Mouse (Mus musculus): Measurements from ENCODE around the gene Aox4.

Aox4 gene

DNA sequence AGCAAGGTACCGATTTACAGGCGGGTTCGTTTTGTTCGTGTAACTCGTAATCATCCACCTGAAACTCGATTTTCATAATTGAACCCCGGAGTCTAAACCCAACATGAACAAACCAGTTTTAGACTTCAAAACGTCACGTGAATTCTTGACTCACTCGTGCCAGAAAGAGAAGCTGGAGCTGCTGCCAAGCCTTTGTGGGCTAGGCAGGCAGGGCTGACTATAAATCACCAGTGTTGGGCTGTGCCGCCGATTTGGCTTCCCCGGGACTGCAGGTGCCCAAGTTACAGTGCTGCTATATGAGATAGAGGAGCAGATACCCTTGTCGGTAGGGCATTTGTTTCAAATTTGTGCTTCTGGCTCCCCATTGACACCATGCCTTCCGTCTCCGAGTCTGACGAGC is at the start of gene Aox4:
TSS of gene Aox4 (plus strand) at position 195 of the 400 bp plus-strand sequence.
- no peak for DNase-seq (ENCODE audit: extremely low spot score)

- DNase-seq (ENCODE audit: extremely low spot score): no peak
Measured at GRCm38 (mm10) chr1:58169893-58170292, 40.3 kb upstream of the Aox4 start.

GRCm38 (mm10) chr1:58188514-58189175 is 21.6 kb upstream of the Aox4 start:
- DNase-seq (ENCODE audit: extremely low spot score): no peak

- no peak for DNase-seq (ENCODE audit: extremely low spot score)
Measured at GRCm38 (mm10) chr1:58194317-58194716, 15.9 kb upstream of the Aox4 start.

DNA sequence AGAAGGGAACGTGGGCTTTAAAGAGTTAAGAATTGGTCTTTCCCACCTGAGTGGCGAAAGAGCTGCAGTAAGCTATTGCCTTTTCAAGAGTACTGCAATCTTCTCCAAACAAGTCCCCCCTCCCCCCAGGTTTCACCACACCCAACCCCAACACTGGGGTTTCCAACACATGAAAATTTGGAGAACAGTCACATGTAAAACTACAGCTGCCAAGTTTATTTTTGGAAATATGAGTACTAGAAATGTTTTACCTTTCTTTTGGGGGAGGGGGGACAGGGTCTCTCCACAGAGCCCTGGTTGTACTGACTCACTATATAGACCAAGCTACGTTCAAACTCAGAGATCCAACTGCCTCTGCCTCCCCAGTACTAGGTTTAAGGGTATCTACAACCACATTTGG is 15.2 kb upstream of the Aox4 start:
- DNase-seq (ENCODE audit: extremely low spot score): no peak

GRCm38 (mm10) chr1:58195541-58195940 is 14.7 kb upstream of the Aox4 start:
- no peak for DNase-seq (ENCODE audit: extremely low spot score)

DNA sequence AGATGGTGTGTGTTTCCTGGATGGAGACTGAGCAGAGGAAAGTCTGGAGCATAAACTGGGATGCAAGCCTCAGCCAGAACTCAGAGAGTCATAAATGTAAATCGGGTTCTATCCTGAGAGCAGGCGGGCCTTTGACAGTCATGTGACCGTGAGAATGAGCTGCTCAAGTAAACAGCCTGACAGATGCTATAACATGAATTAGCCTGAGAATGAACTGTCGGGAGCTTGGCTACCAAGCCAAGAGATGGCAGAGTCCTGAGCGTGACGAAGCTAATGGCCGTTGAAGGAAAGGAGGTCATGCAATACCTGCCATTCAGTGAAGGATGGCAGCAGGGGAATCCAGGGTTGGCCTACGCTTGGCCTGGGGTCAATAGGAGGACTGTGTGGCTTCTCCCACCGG is 13.2 kb upstream of the Aox4 start:
- DNase-seq (ENCODE audit: extremely low spot score): no peak

- DNase-seq (ENCODE audit: extremely low spot score): no peak
Measured at GRCm38 (mm10) chr1:58198386-58198785, 11.8 kb upstream of the Aox4 start.

GRCm38 (mm10) chr1:58212805-58213204 is 2.6 kb downstream of the Aox4 start:
- no peak for DNase-seq (ENCODE audit: extremely low spot score)

GRCm38 (mm10) chr1:58213838-58214237 is 3.6 kb downstream of the Aox4 start:
- DNase-seq (ENCODE audit: extremely low spot score): no peak

GRCm38 (mm10) chr1:58215353-58215752 is 5.2 kb downstream of the Aox4 start:
- no peak for DNase-seq (ENCODE audit: extremely low spot score)

DNA sequence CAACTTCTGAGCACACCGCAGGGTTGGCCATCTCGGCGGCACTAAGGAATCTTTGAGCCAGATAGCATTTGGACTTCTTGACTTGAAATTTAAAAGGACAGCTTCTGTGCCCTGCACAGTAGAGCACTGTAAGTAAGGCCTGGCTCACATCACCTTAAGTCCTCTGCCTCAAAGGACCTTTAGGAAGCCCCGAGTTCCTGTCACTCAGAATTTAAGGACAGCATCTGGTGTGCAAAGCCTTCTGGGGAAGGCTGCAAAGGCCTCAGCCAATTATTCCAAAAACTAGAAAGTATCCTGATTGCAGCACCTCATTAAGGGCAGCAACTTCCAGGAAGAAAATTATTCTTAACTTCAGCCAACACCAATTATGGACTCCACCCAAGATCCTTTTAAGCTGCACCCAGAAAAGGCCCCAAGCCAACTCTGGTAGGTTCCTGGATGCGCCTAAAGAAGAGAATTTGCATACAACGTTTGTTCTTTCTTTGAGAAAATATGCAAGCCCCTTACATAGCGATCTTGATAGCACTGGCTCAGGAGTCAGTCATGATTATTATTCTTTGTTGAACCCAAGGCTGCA is 5.8 kb downstream of the Aox4 start:
- DNase-seq (ENCODE audit: extremely low spot score): no peak

DNA sequence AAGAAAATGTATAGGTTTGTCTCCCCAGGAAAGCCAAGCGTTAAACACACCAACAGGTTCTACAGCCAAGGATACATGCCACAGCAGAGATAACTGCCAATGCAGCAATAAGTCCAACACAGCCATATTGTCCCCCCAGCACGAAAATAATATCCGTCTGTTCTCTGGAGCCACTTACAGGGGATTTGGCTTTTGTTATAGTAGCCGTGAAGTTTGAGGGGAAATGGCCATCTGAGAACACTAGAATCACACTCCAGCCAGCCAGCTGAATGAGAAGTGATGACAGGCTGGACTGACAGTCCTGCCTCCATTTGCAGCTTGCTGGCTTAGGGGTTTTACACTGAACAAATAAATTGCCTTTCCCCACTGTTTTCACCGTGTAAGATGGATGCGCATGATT is 10.9 kb downstream of the Aox4 start:
- no peak for DNase-seq (ENCODE audit: extremely low spot score)

- no peak for DNase-seq (ENCODE audit: extremely low spot score)
Measured at GRCm38 (mm10) chr1:58221879-58222278, 11.7 kb downstream of the Aox4 start.

DNA sequence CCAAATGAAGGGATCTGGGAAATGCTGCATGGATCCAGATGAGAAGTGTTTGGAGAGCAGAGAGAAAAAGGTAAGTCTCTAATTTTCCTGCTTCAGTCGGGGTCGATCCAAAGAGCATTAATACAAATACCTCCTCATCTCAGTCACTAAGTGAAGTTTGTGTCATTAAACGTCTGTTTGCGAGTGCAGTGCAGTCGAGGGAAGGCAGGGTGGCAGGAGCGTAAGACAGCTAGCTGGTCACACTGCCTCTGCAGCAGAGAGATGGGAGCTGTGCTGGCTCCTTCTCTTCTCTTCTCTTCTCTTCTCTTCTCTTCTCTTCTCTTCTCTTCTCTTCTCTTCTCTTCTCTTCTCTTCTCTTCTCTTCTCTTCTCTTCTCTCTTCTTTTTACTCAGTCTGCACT is 17.9 kb downstream of the Aox4 start:
- DNase-seq (ENCODE audit: extremely low spot score): no peak

DNA sequence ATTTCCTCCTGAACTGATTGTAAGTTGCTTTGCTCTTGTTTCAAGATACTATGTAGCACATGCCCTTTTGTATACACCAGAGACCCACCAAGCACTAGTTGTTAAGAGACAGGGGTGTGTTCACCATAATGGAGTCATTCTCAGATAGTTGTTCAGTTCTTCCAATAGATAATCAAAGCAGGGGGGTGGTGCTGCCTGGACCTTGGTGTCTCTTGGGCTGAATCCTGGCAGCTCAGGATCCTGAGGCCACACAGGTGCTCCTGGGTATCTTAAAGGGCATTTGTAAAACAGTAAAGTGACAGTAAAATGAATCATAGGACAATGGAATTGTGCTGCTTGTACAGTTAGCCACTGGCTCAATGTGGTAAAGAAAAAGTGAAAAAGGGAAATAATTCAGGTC is 18.7 kb downstream of the Aox4 start:
- DNase-seq (ENCODE audit: extremely low spot score): no peak

DNA sequence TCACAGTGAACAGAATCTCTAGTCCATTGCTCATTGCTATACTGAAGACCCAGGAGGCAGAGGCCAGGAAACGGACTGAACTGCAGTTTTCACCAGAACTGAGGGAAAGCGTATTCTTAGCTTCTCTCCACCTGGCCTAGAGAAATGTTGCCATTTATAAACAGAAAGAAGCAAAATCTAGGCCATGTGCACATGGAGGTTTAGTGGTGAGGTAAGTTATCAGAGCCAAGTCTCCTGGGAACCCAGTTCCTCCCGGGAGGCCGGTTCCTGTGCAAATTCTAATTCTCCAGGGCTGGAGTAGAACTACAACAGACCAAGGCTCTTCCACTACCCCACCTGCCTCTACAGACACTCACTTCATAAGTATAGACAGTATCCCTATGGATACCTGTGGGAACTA is 19.6 kb downstream of the Aox4 start:
- DNase-seq (ENCODE audit: extremely low spot score): no peak

DNA sequence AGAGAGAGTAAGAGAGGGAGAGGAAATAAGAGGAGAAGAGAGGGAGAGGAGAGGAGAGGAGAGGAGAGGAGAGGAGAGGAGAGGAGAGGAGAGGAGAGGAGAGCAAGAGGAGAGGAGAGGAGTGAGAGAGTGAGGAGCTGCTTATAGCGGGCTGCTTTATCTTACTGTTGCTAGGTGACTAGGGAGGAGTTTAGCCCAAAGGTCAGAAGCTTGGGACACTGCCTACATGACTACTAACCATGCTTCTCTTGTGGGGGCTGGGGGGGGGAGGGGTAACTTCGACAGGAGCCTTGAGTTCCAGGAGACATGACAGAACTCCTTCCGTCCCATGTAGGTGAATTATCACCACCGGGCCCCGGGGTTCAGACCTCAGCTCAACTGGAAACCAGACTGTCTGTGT is 20.3 kb downstream of the Aox4 start:
- DNase-seq (ENCODE audit: extremely low spot score): no peak

GRCm38 (mm10) chr1:58235405-58235804 is 25.2 kb downstream of the Aox4 start:
- no peak for DNase-seq (ENCODE audit: extremely low spot score)

DNA sequence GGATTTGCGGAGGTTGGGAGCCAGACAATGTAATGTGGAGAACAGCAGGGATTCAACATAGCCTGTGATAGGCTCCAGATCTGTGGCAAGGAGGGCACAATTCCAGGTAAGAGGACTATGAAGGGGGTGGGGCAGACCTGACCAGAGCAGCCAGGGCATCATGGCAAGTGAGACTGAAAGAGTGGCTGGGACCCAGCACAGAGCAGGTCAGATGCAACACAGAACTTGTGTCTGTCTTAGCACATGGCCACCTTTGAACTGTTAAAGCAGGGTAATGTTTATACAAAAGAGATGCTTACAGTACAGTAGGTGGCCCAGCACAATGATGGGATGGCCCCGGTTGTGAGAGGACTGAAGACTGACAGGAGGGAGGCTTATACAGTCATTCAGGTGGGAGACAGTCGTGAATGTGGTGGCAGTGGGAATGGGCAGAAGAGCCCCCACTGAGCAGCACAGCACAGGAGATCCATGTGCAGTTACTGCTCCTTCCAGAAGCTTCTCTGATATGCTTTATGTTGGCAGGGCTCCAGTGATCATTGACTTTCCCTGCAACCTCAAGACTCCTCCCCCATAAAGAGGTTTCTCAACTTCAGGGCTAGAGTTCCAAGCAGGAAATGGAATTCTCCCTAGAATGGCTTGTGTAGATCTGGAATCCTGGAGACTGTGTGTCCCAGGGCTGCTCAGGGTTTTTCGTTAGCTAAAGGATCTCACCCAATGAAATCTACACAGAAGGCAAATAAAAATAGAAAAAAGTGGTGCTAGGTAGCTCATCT is 27.5 kb downstream of the Aox4 start:
- DNase-seq (ENCODE audit: extremely low spot score): no peak

DNA sequence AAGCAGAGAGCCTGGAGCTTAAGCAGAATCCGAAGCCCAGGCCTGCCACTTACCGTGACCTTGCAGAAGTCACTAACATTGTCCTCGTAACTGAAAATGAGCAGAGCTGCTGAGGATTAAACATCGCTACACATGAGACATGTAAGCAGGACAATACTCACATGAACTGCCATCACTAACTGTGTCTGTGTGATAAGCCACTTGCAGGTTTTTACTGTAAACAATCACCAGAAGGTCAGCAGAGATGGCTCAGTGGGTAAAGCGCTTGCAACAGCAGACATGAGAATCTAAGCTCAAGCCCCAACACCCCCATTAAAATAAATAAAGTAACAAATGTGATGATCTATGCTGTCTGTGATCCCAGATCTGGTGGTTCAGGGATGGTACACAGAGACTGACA is 28.2 kb downstream of the Aox4 start:
- DNase-seq (ENCODE audit: extremely low spot score): no peak

DNA sequence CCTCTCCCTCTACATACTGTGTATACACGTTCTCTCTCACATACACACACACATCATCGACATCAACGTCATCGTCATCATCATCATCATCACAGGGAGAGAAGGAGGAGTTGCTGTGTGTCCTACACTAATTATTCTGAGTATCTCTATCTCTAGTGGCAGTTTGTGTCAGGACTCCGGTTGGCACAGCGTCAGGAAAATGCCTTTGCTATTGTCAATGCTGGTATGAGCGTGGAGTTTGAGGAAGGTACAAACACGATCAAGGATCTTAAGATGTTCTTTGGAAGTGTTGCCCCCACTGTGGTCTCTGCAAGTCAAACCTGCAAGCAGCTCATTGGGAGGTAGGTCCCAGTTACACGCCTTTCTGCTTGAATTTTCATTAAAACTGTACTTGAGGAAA is 28.8 kb downstream of the Aox4 start:
- DNase-seq (ENCODE audit: extremely low spot score): no peak

- no peak for DNase-seq (ENCODE audit: extremely low spot score)
Measured at GRCm38 (mm10) chr1:58240347-58240746, 30.1 kb downstream of the Aox4 start.

Data from embryo, embryonic 9.5 days (tissue).